Mouse (Mus musculus): ENCODE results near the gene Hnrnpl. TPM values are rescaled to one million over a fixed set of nuclear protein-coding genes. Genes with fewer than 3 reads are reported as not detected.

The Hnrnpl gene
- polyA plus RNA-seq, 1 experiment from 2014 or later = 301 TPM

DNA sequence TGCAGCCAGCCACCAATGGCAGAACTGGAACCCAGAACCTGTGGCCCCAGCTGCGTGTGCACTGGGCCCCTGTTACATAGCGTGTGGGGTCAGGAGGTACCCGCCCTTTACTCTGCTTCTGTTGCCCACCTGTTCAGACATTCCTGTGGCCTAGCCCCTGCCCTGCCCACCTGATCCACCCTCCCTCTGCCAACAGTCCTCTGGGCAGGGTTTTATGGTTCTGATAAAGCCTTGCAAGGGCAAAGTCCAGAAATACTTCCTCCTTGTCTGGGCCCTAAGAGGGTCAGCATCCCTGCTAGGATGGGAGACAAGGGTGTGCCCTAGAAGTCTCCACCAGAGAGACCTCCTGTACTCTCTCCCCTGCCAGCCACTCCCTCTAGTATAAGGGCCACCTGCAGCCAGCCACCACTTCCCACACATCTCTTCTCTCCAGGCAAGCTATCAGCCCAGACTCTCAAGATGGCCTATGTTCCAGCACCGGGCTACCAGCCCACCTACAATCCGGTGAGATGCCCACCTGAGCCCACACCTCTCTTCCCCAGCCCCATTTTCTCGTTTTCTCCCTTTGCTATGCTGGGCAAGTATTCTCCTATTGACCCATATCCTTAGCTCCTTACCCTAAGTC, 25.5 kb downstream of the Hnrnpl start, which contains the start of gene Lgals4:
Lgals4 (plus strand) TSS at position 132 of the 625 bp plus-strand sequence.
- Histone ChIP-seq H3K4me3 (no peak within 1 kb of the TSS), H3K4me1 (no peaks in the 10 kb centered on the region), H3K4me2 (no peak within 1 kb of the TSS), H3K36me3 (peaks cover 34% of the 10 kb centered on the region), H3K27ac (no peak within 1 kb of the TSS), H3K9me3 (no peaks in the 10 kb centered on the region), H3K9ac (no peak within 1 kb of the TSS), H3K27me3 (no peaks in the 10 kb centered on the region)
- 85% methylated on average over 6 of the region's 6 CpGs for WGBS
- no peak for ATAC-seq (ENCODE audit: insufficient number of reproducible peaks, insufficient read depth, low FRiP score, low TSS enrichment, low read depth)

DNA sequence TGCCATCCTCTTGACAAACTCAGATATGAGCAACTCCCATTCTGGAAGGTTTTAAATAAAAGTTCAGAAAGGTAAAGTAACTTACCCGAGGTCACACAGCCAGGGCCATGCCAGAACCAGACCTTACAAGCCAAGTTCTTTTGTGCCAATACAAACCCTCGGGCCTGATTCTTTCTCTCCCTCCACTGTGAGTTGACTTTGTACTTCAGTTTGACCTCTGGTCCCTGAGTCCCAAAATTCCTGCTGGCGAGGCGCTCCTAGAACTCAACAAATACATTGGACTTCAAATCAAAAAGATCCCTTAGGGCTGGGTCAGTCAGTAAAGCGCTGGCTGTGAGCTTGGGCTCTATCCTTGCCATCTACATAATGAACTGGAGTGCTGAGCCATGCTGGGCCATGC, 28.6 kb downstream of the Hnrnpl start:
- Histone ChIP-seq H3K27ac (no peak overlapping the region), H3K36me3 (peaks cover 6% of the 10 kb centered on the region), H3K27me3 (no peaks in the 10 kb centered on the region), H3K9ac (no peak overlapping the region), H3K4me3 (no peak overlapping the region), H3K4me2 (no peak overlapping the region), H3K9me3 (no peaks in the 10 kb centered on the region), H3K4me1 (no peaks in the 10 kb centered on the region)
- ATAC-seq (ENCODE audit: insufficient number of reproducible peaks, insufficient read depth, low FRiP score, low TSS enrichment, low read depth) = no peak
- 79% methylated on average over 5 of the region's 5 CpGs for WGBS

DNA sequence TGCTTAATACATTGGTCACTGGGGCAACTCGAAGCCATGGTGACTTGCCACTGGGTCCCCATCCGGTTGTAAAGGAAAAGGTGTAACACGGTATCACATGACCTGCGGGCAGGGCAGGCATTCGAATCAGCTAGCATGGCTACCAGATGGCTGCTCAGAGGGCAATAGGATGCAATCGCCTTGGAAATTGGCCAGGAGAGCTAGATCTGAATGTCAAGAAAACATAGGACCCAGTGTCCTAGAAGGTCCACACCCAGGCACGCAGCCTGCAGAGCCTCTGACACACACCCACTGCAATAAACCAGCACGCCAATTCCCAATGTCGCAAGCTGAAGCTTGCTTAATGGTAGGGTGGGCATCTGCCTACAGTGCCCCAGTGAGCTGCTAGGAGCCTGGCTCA, 30.0 kb downstream of the Hnrnpl start:
- no peak for ATAC-seq (ENCODE audit: insufficient number of reproducible peaks, insufficient read depth, low FRiP score, low TSS enrichment, low read depth)
- Histone ChIP-seq H3K27me3 (no peaks in the 10 kb centered on the region), H3K36me3 (no peaks in the 10 kb centered on the region), H3K9ac (no peak overlapping the region), H3K4me2 (no peak overlapping the region), H3K4me1 (no peaks in the 10 kb centered on the region), H3K27ac (no peak overlapping the region), H3K9me3 (no peaks in the 10 kb centered on the region), H3K4me3 (no peak overlapping the region)
- whole genome bisulfite sequencing = 76% methylated on average over 9 of the region's 9 CpGs

DNA sequence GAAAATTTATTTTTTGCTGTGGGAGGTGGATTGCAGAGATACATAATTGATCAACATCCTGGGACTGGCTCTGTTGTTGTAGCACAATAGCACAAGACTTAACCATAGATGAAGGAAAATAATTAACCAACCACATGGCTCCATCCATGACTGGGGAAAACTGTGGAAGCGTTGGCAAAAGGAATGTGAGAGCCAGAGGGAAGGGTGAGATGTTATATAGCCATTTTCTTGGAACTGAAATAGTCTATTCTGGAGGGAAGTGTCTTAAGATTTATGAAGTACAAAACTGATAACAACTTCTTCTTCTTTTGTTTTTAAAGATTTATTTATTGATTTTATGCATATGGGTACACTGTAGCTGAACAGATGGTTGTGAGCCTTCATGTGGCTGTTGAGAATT, 38.9 kb downstream of the Hnrnpl start:
- Histone ChIP-seq H3K27me3 (no peaks in the 10 kb centered on the region), H3K4me3 (no peak overlapping the region), H3K27ac (no peak overlapping the region), H3K4me2 (no peak overlapping the region), H3K9me3 (no peaks in the 10 kb centered on the region; the same call in 1 of the 2 replicates), H3K36me3 (no peaks in the 10 kb centered on the region), H3K4me1 (peaks cover 14% of the 10 kb centered on the region), H3K9ac (no peak overlapping the region)
- WGBS = 80% methylated on average over 1 of the region's 1 CpGs
- ATAC-seq (ENCODE audit: insufficient number of reproducible peaks, insufficient read depth, low FRiP score, low TSS enrichment, low read depth) = no peak

DNA sequence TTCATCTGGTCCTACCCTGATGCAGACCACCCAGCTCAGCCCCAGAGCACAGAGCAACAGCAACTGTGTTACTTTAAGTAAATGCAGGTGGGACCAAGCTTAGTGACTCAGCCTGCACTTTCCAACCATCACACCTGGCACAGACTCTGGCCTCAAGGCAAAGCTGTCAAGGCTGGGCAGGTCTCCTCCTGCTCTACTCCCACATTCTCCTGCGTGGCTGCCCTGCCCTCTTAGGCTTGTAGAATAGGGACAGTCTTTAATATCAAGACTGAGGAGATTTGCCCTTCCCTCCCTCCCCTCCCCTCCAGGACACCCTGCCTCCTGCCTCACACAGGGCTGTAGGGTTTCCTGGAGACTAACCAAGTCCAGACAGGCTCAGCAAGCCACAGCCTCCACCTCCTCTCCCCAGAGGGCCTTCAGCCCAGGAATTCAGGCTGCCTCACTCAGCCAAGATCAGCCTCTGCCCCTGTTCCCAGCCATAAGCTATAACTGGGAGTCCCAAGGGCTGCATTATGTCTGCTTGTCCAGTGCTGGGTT, 41.4 kb downstream of the Hnrnpl start:
- no peak overlapping the region for H3K4me3 ChIP-seq
- H3K9ac ChIP-seq = 0 out of 2 replicates have a peak overlapping the region, but pooled peaks have one; percentile 4
- H3K4me2 ChIP-seq = no peak overlapping the region
- H3K27ac ChIP-seq = peak overlapping the region; percentile 58
- 13% methylated on average over 1 of the region's 1 CpGs for WGBS
- H3K9me3 ChIP-seq = no peaks in the 10 kb centered on the region; the same call in 1 of the 2 replicates
- H3K36me3 ChIP-seq = no peaks in the 10 kb centered on the region
- H3K4me1 ChIP-seq = peaks cover 14% of the 10 kb centered on the region
- no peaks in the 10 kb centered on the region for H3K27me3 ChIP-seq
- peak; percentile 80 for ATAC-seq (ENCODE audit: insufficient number of reproducible peaks, insufficient read depth, low FRiP score, low TSS enrichment, low read depth)

DNA sequence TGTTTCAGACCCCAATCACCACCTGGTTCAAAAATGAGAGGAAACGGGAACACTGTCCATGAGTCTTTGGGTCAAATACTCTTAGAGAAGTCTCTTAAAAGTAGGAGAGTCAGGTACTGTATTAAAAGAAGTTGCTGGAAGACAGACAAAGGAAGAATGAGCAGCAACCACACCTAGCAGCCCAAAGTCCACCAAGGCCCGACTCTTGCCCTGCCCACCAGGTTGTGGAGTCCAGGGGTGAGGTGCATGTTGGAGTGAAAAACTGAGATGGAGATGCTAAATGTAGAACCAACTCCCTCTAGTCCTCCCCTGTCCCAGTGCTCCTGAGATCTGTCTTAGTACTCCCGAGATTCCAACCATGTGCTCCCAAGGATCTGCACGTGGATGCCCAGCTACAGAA, 42.3 kb downstream of the Hnrnpl start:
- H3K4me2 ChIP-seq = no peak overlapping the region
- 72% methylated on average over 4 of the region's 4 CpGs for WGBS
- peaks cover 14% of the 10 kb centered on the region for H3K4me1 ChIP-seq
- H3K36me3 ChIP-seq = no peaks in the 10 kb centered on the region
- no peak overlapping the region for H3K9ac ChIP-seq
- peak overlapping the region; percentile 58; the same call in 1 of the 2 replicates for H3K27ac ChIP-seq
- no peak overlapping the region for H3K4me3 ChIP-seq
- H3K9me3 ChIP-seq = no peaks in the 10 kb centered on the region; the same call in 1 of the 2 replicates
- no peak for ATAC-seq (ENCODE audit: insufficient number of reproducible peaks, insufficient read depth, low FRiP score, low TSS enrichment, low read depth)
- no peaks in the 10 kb centered on the region for H3K27me3 ChIP-seq

DNA sequence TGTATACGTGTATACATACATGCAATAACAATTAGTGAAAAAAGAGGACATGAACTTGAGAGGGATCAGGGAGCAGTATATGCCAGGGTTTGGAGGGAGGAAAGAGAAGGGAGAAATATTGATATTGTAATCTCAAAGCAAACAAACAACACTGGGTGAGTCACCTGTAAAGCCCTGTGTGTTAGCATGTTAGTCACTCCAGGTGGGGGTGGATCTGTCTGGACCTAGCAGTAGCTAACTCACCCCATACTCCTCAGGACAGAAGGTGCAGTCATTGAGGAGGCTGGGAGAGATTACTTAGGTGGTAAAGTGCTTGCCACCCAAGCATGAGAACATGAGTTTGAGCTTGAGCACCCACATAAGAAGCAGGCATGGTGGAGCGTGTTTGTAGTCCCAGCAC, 51.6 kb downstream of the Hnrnpl start:
- H3K4me1 ChIP-seq = peaks cover 18% of the 10 kb centered on the region
- H3K27ac ChIP-seq = no peak overlapping the region
- H3K9me3 ChIP-seq = no peaks in the 10 kb centered on the region
- no peaks in the 10 kb centered on the region for H3K36me3 ChIP-seq
- no peak overlapping the region for H3K4me2 ChIP-seq
- H3K27me3 ChIP-seq = no peaks in the 10 kb centered on the region
- no peak overlapping the region for H3K4me3 ChIP-seq
- no peak for ATAC-seq (ENCODE audit: insufficient number of reproducible peaks, insufficient read depth, low FRiP score, low TSS enrichment, low read depth)
- WGBS = 86% methylated on average over 2 of the region's 2 CpGs
- H3K9ac ChIP-seq = no peak overlapping the region

DNA sequence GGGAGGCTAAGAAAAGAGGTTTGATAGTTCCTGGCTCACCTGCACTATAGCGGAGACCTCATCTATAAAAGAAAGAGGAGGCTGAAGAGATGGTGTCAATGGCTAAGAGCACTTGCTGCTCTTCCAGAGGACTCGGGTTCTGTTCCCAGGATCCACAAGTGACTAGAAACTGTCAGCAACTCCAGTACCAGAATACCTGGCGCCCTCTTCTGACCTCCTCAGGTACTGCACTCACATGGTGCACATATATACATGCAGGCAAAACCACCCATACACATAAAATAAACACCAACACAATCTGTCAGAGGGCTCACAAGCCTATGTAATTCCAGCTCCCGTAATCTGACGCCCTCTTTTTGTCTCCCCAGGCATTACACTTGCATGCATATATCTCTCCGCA, 52.6 kb downstream of the Hnrnpl start:
- no peaks in the 10 kb centered on the region for H3K36me3 ChIP-seq
- H3K27ac ChIP-seq = no peak overlapping the region
- no peak overlapping the region for H3K4me3 ChIP-seq
- H3K4me2 ChIP-seq = no peak overlapping the region
- no peak for ATAC-seq (ENCODE audit: insufficient number of reproducible peaks, insufficient read depth, low FRiP score, low TSS enrichment, low read depth)
- WGBS = 84% methylated on average over 6 of the region's 6 CpGs
- H3K9ac ChIP-seq = no peak overlapping the region
- no peaks in the 10 kb centered on the region for H3K9me3 ChIP-seq
- no peaks in the 10 kb centered on the region for H3K27me3 ChIP-seq
- peaks cover 26% of the 10 kb centered on the region for H3K4me1 ChIP-seq

DNA sequence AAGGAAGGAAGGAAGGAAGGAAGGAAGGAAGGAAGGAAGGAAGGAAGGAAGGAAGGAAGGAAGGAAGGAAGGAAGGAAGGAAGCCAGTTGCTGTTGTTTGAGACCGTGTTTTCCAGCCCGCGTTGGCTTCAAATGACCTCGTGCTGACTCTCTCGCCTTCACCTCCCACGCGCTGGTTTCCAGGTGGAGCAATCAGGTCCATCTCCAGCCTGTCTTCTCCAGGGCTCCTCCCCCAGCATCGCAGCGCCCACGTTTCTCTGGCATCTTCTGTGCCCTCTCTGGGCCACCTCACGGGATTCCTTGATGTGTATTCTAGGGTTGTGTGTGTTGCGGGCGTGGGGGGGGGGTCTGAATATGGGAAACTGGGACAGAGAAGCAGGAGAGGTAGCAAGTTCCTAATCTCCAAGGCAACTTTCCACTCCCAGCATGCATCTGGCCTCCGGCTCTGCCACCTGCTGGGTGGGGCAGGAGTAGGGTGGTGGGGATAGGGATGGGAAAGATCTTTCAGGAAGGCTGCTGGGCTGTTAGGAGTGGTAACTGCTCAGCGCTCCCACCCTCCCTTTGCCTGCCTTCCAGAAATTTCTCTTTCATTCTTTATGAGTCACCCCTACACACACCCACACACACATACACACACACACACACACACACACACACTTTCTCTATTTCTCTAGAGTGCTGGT, 54.6 kb downstream of the Hnrnpl start:
- no peaks in the 10 kb centered on the region for H3K27me3 ChIP-seq
- H3K9ac ChIP-seq = no peak overlapping the region
- no peaks in the 10 kb centered on the region for H3K9me3 ChIP-seq
- H3K4me1 ChIP-seq = peaks cover 39% of the 10 kb centered on the region
- H3K4me2 ChIP-seq = no peak overlapping the region
- 0 out of 2 replicates have a peak overlapping the region, but pooled peaks have one; percentile 7 for H3K27ac ChIP-seq
- no peak for ATAC-seq (ENCODE audit: insufficient number of reproducible peaks, insufficient read depth, low FRiP score, low TSS enrichment, low read depth)
- no peak overlapping the region for H3K4me3 ChIP-seq
- WGBS = 86% methylated on average over 15 of the region's 15 CpGs
- H3K36me3 ChIP-seq = no peaks in the 10 kb centered on the region

DNA sequence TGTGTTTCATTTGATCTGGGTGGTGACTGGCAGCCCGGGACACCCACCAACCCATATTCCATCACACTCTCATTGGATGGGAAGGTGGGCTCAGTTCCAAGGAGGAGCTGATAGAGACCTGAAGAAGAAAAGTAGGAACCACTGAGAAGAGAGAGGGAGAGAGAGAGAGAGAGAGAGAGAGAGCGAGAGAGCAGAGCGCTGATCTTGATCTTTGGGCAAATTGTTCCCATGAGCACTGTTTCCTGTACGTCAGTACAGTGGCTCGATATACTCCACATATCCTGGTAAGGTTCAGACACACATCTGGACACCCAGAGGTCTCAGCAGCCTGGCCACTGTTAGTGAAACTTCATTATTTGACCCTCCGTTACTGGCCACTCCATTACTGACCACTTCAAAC, 55.2 kb downstream of the Hnrnpl start, which contains the start of gene Lgals7:
Lgals7 (plus strand) TSS at position 314 of the 400 bp plus-strand sequence.
- Histone ChIP-seq H3K4me1 (peaks cover 39% of the 10 kb centered on the region), H3K4me2 (peak within 1 kb of the TSS; percentile 59), H3K9me3 (no peaks in the 10 kb centered on the region), H3K27ac (peak within 1 kb of the TSS; percentile 74), H3K9ac (peak within 1 kb of the TSS; percentile 44; the same call in 1 of the 2 replicates), H3K4me3 (peak within 1 kb of the TSS; percentile 18), H3K36me3 (no peaks in the 10 kb centered on the region), H3K27me3 (no peaks in the 10 kb centered on the region)
- ATAC-seq (ENCODE audit: insufficient number of reproducible peaks, insufficient read depth, low FRiP score, low TSS enrichment, low read depth) = no peak
- WGBS = 75% methylated on average over 6 of the region's 6 CpGs

DNA sequence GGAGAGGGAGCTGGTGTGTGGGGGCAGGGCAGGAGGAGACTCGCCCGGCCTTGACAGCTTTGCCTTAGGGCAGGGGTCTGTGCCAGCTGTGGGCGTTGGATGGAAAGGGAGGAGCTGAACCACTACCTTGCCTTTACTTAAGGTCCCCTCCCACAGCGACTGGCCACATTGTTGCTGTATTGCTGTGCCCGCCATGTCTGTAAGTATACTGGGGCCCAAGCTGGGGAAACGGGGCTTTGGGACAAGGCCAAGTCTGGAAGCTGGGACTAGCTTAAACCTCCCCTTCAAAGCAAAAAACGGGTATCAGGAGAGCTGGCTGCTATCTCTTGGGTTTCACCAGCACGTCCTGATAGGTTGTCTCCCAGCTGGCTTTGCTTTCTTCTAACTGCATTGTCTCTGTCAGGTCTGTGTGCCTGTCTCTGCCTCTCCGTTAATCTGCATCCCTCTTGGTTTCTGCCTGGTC, 56.0 kb downstream of the Hnrnpl start:
- Histone ChIP-seq H3K9ac (peak overlapping the region; percentile 44; the same call in 1 of the 2 replicates), H3K4me2 (peak overlapping the region; percentile 59), H3K27ac (peak overlapping the region; percentile 74), H3K4me1 (peaks cover 39% of the 10 kb centered on the region), H3K36me3 (no peaks in the 10 kb centered on the region), H3K27me3 (no peaks in the 10 kb centered on the region), H3K4me3 (peak overlapping the region; percentile 18), H3K9me3 (no peaks in the 10 kb centered on the region)
- WGBS = 32% methylated on average over 9 of the region's 9 CpGs
- no peak for ATAC-seq (ENCODE audit: insufficient number of reproducible peaks, insufficient read depth, low FRiP score, low TSS enrichment, low read depth)

Measured in embryonic facial prominence, embryonic 13.5 days (tissue).